Mouse (Mus musculus) neural tube, postnatal 0 days (tissue): ENCODE results near the gene Ssr2. TPM values are rescaled to one million over a fixed set of nuclear protein-coding genes. Genes with fewer than 3 reads are reported as not detected.

Source experiments
- microRNA counts: library from miRNA; unstranded; fragments of <30 nt; microRNA quantifications from one replicate; lab custom pipeline; 2015
- microRNA-seq: library from miRNA; unstranded; fragments of <30 nt; microRNA quantifications from one replicate; pipeline ENCODE4, GENCODE M21; 2016
- polyA plus RNA-seq: library from polyadenylated mRNA; unstranded; fragments of >200 nt; fragmentation: Nextera tagmentation; extraction: Ambion mirVana; gene quantifications from 2 replicates; pipeline ENCODE4 v1.2.1, GENCODE M21; 2015

Gene Ssr2
- polyA plus RNA-seq = 189 and 202 TPM in 2 replicates

DNA sequence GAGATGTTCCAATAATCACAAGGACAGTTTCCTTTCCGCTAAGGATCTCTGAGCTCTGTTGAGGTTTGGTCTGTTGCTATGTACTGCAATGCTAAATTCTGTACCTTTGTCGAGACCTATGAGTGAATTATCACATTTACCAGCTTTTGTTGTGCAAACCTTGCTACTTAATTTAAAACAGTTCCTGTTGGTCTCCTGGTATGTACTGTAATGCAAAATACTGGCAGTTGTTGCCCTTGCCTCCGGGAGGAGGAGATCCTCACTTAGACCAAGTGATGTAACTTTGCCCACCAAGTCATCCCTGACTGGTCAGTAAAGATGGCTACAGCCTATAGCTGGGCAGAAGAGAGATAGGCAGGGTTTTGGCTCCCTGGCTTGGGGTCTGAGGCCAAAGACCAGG, at the start of gene Ssr2:
Gene Ssr2 (plus strand): TSS at position 337 of the 400 bp plus-strand sequence.

DNA sequence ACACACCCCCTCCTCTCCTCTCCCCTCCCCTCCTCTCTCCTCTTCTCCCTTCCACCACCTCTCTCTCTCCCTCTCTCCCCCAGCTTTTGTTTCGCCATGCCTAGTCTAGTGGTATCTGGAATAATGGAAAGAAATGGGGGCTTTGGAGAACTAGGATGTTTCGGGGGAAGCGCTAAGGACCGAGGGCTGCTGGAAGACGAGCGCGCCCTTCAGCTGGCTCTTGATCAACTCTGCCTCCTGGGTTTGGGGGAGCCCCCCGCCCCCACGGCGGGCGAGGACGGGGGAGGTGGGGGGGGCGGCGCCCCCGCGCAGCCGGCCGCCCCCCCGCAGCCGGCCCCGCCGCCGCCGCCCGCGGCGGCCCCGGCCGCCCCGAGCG, 43.4 kb upstream of the Ssr2 start, which contains the start of gene Mex3a:
Gene Mex3a (plus strand): TSS at position 97 of the 376 bp plus-strand sequence.

DNA sequence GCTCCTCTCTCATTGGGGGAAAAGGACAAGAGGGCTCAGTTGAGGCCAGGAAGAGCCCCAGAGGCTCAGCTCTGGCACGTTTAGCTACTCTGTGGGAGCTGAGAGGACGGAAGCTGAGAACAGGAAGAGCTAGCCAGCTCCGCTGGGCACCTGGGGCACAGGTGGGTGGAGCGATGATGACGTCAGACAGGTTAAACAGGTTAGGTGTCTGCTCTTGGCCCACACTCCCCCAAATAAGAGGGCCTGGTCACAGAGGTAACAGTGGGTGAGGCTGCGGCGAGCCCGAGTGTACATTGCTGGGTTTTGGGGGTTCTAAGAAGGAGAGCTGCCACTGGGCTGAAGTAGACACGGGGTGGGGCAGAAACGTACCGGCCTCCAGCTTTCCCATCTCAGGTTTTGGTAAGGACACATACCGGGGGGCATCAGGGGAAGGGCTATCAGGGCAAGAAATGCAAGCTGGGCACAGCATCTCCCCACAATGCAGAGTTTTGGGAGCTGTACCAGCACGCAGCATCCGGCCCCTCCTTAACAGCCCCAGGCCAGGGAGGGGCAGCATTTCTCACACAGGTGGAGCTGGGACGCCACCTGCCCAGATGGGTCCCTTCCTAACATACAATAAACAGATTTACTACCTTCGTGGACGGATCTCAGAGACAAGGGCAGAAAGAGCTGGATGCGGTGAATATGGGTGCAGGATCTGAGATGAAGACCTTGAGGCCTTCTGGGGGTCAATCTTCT, 27.3 kb upstream of the Ssr2 start, which contains the start of gene Rab25:
Gene Rab25 (minus strand): TSS at position 121 of the 738 bp plus-strand sequence.

DNA sequence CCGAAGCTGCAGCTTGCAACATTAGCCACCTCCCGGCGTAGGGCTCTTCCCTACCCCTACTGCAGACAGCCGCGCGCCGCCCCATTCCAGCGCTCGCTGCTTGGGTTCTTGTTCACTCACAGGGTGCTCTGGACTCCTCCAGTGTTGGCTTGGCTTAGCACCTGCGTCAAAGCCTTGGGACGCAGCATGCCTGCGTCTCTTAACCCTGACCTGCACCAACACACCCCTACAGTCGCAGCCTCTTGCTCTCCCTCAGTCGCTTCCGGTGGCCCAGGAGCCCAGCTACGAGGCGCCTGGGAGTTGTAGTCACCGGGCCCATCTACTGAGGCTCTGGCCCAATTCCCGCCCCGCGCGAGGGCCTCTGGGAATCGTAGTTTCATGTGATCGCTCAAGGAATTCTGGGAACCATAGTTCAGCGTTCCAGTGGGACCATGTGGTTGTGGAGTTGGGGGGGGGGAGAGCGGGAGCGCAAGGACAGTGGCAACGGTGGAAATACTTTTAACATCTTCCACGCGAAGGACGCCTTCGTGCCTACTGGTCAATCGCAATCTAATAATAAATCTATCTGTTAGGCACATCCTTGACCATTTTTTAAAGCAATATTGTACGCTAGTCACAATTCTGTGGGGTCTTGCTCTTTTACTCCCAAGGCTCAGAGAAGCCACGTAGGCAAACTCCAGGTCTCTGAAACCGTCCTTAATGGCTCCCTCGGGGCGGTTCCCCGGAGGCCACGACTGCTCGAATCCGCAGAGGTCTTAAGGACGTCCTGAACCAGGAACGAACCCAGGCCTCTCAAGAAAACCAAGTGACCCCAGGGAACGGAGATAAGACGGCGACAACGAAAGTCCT, 22.8 kb upstream of the Ssr2 start, which contains the start of gene Lamtor2:
Gene Lamtor2 (minus strand): TSS at position 399 of the 849 bp plus-strand sequence.

DNA sequence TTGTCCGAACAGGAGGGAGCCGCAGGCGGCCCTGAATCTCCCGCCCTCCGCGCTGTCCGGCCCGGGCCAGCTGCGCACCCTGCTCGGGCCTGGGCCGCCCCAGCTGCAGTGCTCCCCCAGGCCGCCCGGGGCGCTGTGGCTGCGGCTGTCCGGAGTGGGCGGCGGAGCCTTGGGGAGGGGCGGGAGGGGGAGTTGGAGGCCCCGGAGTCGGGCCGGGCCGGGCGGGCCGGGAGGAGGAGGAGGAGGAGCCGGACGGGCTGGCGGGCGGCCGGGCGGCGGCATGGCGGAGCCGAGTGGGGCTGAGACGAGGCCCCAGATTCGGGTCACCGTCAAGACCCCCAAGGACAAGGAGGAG, 22.2 kb upstream of the Ssr2 start, which contains the start of gene Ubqln4:
Gene Ubqln4 (plus strand): TSS at position 234 of the 355 bp plus-strand sequence.

DNA sequence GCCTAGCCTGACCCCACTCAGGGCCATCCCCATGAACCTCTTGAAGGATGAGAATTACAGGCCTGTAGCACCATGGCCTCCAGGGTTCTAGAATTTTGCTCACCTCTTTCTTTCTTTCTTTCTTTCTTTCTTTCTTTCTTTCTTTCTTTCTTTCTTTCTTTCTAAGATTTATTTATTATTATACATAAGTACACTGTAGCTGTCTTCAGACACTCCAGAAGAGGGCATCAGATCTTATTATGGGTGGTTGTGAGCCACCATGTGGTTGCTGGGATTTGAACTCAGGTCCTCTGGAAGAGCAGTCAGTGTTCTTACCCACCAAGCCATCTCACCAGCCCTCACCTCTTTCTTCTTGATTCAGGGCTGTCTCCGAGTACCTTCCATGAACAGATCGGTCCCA, 30.0 kb downstream of the Ssr2 start, which contains the start of gene Arhgef2:
Gene Arhgef2 (plus strand): TSS at position 301 of the 400 bp plus-strand sequence.

MicroRNAs encoded within 50 kb of the gene (microRNA counts, 519-probe panel; counts per million panel counts)
- microRNA mmu-miR-1905 (lab: Ali Mortazavi, UCI) = 40.5 counts per million

Small RNA genes within 50 kb of the gene (microRNA-seq; reads per million reads assigned to microRNA genes)
- not detected for gene Mir1905

Other genes with a start within 250 kb of the Ssr2 start
- gene Tmem79, start 239.7 kb upstream of the Ssr2 start, polyA plus RNA-seq = 1.5 TPM in 2 replicates
- gene Smg5, start 239.6 kb upstream of the Ssr2 start, polyA plus RNA-seq = 37.5 and 39.9 TPM in 2 replicates
- 8.0 and 11.4 TPM in 2 replicates for gene Paqr6, start 211.3 kb upstream of the Ssr2 start, polyA plus RNA-seq
- gene Bglap3, start 203.1 kb upstream of the Ssr2 start, polyA plus RNA-seq = not detected in 2 replicates
- gene Bglap2, start 197.2 kb upstream of the Ssr2 start, polyA plus RNA-seq = 1.4 and 1.5 TPM in 2 replicates
- gene Bglap, start 191.4 kb upstream of the Ssr2 start, polyA plus RNA-seq = 2.0 and 2.5 TPM in 2 replicates
- gene Pmf1, start 165.5 kb upstream of the Ssr2 start, polyA plus RNA-seq = 29.2 and 33.8 TPM in 2 replicates
- 31.5 and 36.8 TPM in 2 replicates for gene Slc25a44, start 150.7 kb upstream of the Ssr2 start, polyA plus RNA-seq
- 27.0 and 28.0 TPM in 2 replicates for gene Sema4a, start 114.7 kb upstream of the Ssr2 start, polyA plus RNA-seq
- gene Lmna, start 65.9 kb upstream of the Ssr2 start, polyA plus RNA-seq = 79.1 and 80.0 TPM in 2 replicates
- gene Mex3a, start 43.5 kb upstream of the Ssr2 start, polyA plus RNA-seq = 7.9 and 10.1 TPM in 2 replicates
- 0.57 and 0.69 TPM in 2 replicates for gene Rab25, start 27.6 kb upstream of the Ssr2 start, polyA plus RNA-seq
- 178 and 194 TPM in 2 replicates for gene Lamtor2, start 22.8 kb upstream of the Ssr2 start, polyA plus RNA-seq
- 29.3 and 34.0 TPM in 2 replicates for gene Ubqln4, start 22.1 kb upstream of the Ssr2 start, polyA plus RNA-seq
- gene Arhgef2, start 30.1 kb downstream of the Ssr2 start, polyA plus RNA-seq = 53.1 and 58.9 TPM in 2 replicates
- gene Rxfp4, start 77.3 kb downstream of the Ssr2 start, polyA plus RNA-seq = not detected in 2 replicates
- gene Khdc4, start 109.9 kb downstream of the Ssr2 start, polyA plus RNA-seq = 53.2 and 62.6 TPM in 2 replicates
- 71.7 and 73.6 TPM in 2 replicates for gene Rit1, start 141.0 kb downstream of the Ssr2 start, polyA plus RNA-seq
- 244 and 246 TPM in 2 replicates for gene Syt11, start 199.3 kb downstream of the Ssr2 start, polyA plus RNA-seq